Mouse (Mus musculus) hindbrain, embryonic 14.5 days (tissue): Measurements from ENCODE around the gene Ryr3. TPM values are rescaled to one million over a fixed set of nuclear protein-coding genes. Genes with fewer than 3 reads are reported as not detected.

Experiments used
- ATAC-seq: fragments of 200-750 bp; cut with Nextera tagmentation; 2 replicates; pipeline ENCODE4 v1.8.0; 2017; ENCODE audit warnings: moderate number of reproducible peaks, mild to moderate bottlenecking, moderate TSS enrichment, moderate library complexity; ENCODE audit not compliant: low FRiP score
- DNase-seq: peaks from one replicate; pipeline ENCODE4 v3.0.0-alpha.2; 2015; ENCODE audit warnings: low spot score
- H3K27ac ChIP-seq: fragments of 300-500 bp; sonication (generic); 2 replicates; pipeline ENCODE4 v1.5.1; 2014; ENCODE audit warnings: mild to moderate bottlenecking, moderate library complexity
- H3K27me3 ChIP-seq: fragments of 300-500 bp; sonication (generic); 2 replicates; pipeline ENCODE4 v1.6.1; 2014; ENCODE audit warnings: mild to moderate bottlenecking, low read length, mixed read lengths; ENCODE audit not compliant: control insufficient read depth, insufficient read depth
- H3K36me3 ChIP-seq: fragments of 300-500 bp; sonication (generic); replicated peaks from 2 replicates; pipeline ENCODE4 v1.6.1; 2014; ENCODE audit not compliant: control insufficient read depth, insufficient read depth
- H3K4me1 ChIP-seq: fragments of 300-500 bp; sonication (generic); replicated peaks from 2 replicates; pipeline ENCODE4 v1.6.1; 2014; ENCODE audit warnings: antibody characterized with exemption, low read length, mixed read lengths; ENCODE audit not compliant: control insufficient read depth, insufficient read depth
- H3K4me2 ChIP-seq: fragments of 300-500 bp; sonication (generic); replicated peaks from 2 replicates; pipeline ENCODE4 v1.6.1; 2014; ENCODE audit warnings: mild to moderate bottlenecking, moderate library complexity
- H3K4me3 ChIP-seq: fragments of 300-500 bp; sonication (generic); replicated peaks from 2 replicates; pipeline ENCODE4 v1.5.1; 2014; ENCODE audit warnings: mild to moderate bottlenecking, low read length
- H3K9ac ChIP-seq: fragments of 300-500 bp; sonication (generic); 2 replicates; pipeline ENCODE4 v1.6.1; 2014
- H3K9me3 ChIP-seq: fragments of 300-500 bp; sonication (generic); 2 replicates; pipeline ENCODE4 v1.6.1; 2016; ENCODE audit warnings: low read length; ENCODE audit not compliant: control insufficient read depth
- WGBS: fragments of 180-500 bp; shearing (Covaris S2); extraction: QIAGEN DNeasy Blood & Tissue Kit; methylation state at CpG from one replicate; pipeline ENCODE4 v1.1.7; 2014; 5-methylcytosine and 5-hydroxymethylcytosine counted together
- polyA plus RNA-seq: library from polyadenylated mRNA; unstranded; fragments of >200 nt; fragmentation: Nextera tagmentation; extraction: Ambion mirVana; gene quantifications from 2 replicates; pipeline ENCODE4 v1.2.1, GENCODE M21; 2014

The Ryr3 gene
- polyA plus RNA-seq, 1 experiment from 2014 or later, result 6.6 TPM

- Histone ChIP-seq H3K9me3 (no peaks in the 10 kb centered on the region), H3K4me2 (no peak overlapping the region), H3K27me3 (no peaks in the 10 kb centered on the region), H3K36me3 (no peaks in the 10 kb centered on the region), H3K27ac (peak overlapping the region; percentile 54; the same call in 1 of the 2 replicates), H3K9ac (no peak overlapping the region), H3K4me1 (no peaks in the 10 kb centered on the region; the same call in 1 of the 2 replicates), H3K4me3 (no peak overlapping the region)
- DNase-seq (no peak), ATAC-seq (peak; percentile 61; the same call in 1 of the 2 replicates)
- 57% methylated on average over 11 of the region's 11 CpGs for WGBS
Observed at GRCm38 (mm10) chr2:113008961-113009740, 207.7 kb downstream of the Ryr3 start.

- no peak overlapping the region for H3K27ac ChIP-seq
Observed at GRCm38 (mm10) chr2:112998498-112998897, 218.4 kb downstream of the Ryr3 start.

GRCm38 (mm10) chr2:112982908-112983510, 233.9 kb downstream of the Ryr3 start:
- ATAC-seq (no peak), DNase-seq (no peak)
- WGBS, result 41% methylated on average over 1 of the region's 1 CpGs
- H3K4me1 ChIP-seq, result no peaks in the 10 kb centered on the region
- H3K36me3 ChIP-seq, result no peaks in the 10 kb centered on the region
- no peaks in the 10 kb centered on the region for H3K9me3 ChIP-seq
- no peaks in the 10 kb centered on the region for H3K27me3 ChIP-seq
- H3K4me2 ChIP-seq, result no peak overlapping the region
- H3K9ac ChIP-seq, result no peak overlapping the region
- H3K4me3 ChIP-seq, result no peak overlapping the region
- no peak overlapping the region for H3K27ac ChIP-seq

More at GRCm38 (mm10) chr2:112998498-112998897, 218.4 kb downstream of the Ryr3 start:
- H3K9ac ChIP-seq, result no peak overlapping the region
- H3K36me3 ChIP-seq, result no peaks in the 10 kb centered on the region
- no peaks in the 10 kb centered on the region for H3K27me3 ChIP-seq
- H3K9me3 ChIP-seq, result no peaks in the 10 kb centered on the region
- DNase-seq, result no peak
- no peaks in the 10 kb centered on the region for H3K4me1 ChIP-seq
- WGBS, result 78% methylated on average over 3 of the region's 3 CpGs
- H3K4me2 ChIP-seq, result no peak overlapping the region
- no peak overlapping the region for H3K4me3 ChIP-seq
- no peak for ATAC-seq

GRCm38 (mm10) chr2:112966807-112967625, 249.9 kb downstream of the Ryr3 start:
- Histone ChIP-seq H3K27me3 (no peaks in the 10 kb centered on the region), H3K9ac (no peak overlapping the region), H3K4me1 (no peaks in the 10 kb centered on the region), H3K9me3 (no peaks in the 10 kb centered on the region), H3K36me3 (no peaks in the 10 kb centered on the region), H3K4me3 (no peak overlapping the region), H3K4me2 (no peak overlapping the region), H3K27ac (no peak overlapping the region)
- 59% methylated on average over 14 of the region's 14 CpGs for WGBS
- peak; percentile 43; the same call in 1 of the 2 replicates for ATAC-seq
- DNase-seq, result no peak

GRCm38 (mm10) chr2:112948931-112949330, 268.0 kb downstream of the Ryr3 start:
- ATAC-seq, result no peak
- Histone ChIP-seq H3K4me2 (no peak overlapping the region), H3K9me3 (no peaks in the 10 kb centered on the region), H3K27me3 (no peaks in the 10 kb centered on the region), H3K4me1 (no peaks in the 10 kb centered on the region), H3K9ac (no peak overlapping the region), H3K4me3 (no peak overlapping the region), H3K36me3 (no peaks in the 10 kb centered on the region), H3K27ac (no peak overlapping the region)
- DNase-seq, result no peak
- 54% methylated on average over 1 of the region's 1 CpGs for WGBS

GRCm38 (mm10) chr2:112931776-112932175, 285.1 kb downstream of the Ryr3 start:
- no peak overlapping the region for H3K9ac ChIP-seq
- DNase-seq (no peak), ATAC-seq (no peak)
- H3K27me3 ChIP-seq, result no peaks in the 10 kb centered on the region
- no peaks in the 10 kb centered on the region for H3K4me1 ChIP-seq
- H3K4me2 ChIP-seq, result no peak overlapping the region
- no peaks in the 10 kb centered on the region for H3K9me3 ChIP-seq
- no peak overlapping the region for H3K4me3 ChIP-seq
- H3K27ac ChIP-seq, result no peak overlapping the region
- H3K36me3 ChIP-seq, result no peaks in the 10 kb centered on the region
- 51% methylated on average over 1 of the region's 1 CpGs for WGBS

- Histone ChIP-seq H3K27ac (no peak overlapping the region), H3K4me3 (no peak overlapping the region), H3K4me2 (no peak overlapping the region), H3K4me1 (no peaks in the 10 kb centered on the region), H3K9me3 (no peaks in the 10 kb centered on the region), H3K9ac (no peak overlapping the region), H3K36me3 (no peaks in the 10 kb centered on the region), H3K27me3 (no peaks in the 10 kb centered on the region)
- no peak for DNase-seq
- no peak for ATAC-seq
Observed at GRCm38 (mm10) chr2:112913796-112914195, 303.1 kb downstream of the Ryr3 start.

GRCm38 (mm10) chr2:112912611-112913010, 304.3 kb downstream of the Ryr3 start:
- DNase-seq (no peak), ATAC-seq (no peak)
- no peak overlapping the region for H3K27ac ChIP-seq
- H3K4me3 ChIP-seq, result no peak overlapping the region
- H3K4me1 ChIP-seq, result no peaks in the 10 kb centered on the region
- H3K9ac ChIP-seq, result no peak overlapping the region
- H3K27me3 ChIP-seq, result no peaks in the 10 kb centered on the region
- H3K9me3 ChIP-seq, result no peaks in the 10 kb centered on the region
- no peak overlapping the region for H3K4me2 ChIP-seq
- no peaks in the 10 kb centered on the region for H3K36me3 ChIP-seq

- Histone ChIP-seq H3K4me1 (no peaks in the 10 kb centered on the region), H3K4me3 (no peak overlapping the region), H3K9me3 (no peaks in the 10 kb centered on the region), H3K9ac (no peak overlapping the region), H3K27ac (no peak overlapping the region), H3K4me2 (no peak overlapping the region), H3K36me3 (no peaks in the 10 kb centered on the region), H3K27me3 (no peaks in the 10 kb centered on the region)
- ATAC-seq (no peak), DNase-seq (no peak)
- 78% methylated on average over 4 of the region's 4 CpGs for WGBS
Observed at GRCm38 (mm10) chr2:112910579-112910978, 306.3 kb downstream of the Ryr3 start.
